Mouse (Mus musculus): ENCODE measurements around the gene Gm12216.

Gene Gm12216

DNA sequence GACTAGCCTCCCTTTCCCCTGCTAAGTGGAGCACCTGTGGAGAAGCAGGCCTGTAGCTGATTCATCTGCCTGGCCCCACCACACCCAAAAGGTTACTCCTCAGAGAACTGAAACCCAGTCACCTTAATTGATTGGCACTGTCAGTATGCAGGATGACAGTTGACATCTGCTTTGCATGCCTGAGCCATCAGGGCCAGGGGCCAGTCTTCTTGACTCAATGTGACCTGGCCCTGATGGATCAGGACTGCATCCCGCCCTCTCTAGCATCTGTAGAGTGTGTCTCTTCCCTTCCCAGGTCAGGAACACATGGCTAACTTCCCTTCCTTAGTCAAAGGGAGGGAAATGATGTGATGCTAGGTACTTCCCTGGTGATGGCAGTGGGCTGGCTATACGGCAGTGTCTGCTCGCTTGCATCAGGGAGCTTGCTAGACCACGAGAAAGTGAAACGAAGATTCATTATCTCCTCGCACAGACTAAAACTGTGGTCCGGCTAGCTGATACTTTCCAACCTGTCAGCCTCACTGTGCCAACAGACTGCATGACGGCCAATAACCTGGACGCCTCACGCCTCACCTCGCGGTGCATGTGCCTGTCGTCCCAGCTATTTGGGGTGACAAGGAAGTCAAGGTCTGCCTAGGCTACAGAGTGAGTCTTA lies 38.4 kb downstream of the Gm12216 start:
- DNase-seq = no peak

DNA sequence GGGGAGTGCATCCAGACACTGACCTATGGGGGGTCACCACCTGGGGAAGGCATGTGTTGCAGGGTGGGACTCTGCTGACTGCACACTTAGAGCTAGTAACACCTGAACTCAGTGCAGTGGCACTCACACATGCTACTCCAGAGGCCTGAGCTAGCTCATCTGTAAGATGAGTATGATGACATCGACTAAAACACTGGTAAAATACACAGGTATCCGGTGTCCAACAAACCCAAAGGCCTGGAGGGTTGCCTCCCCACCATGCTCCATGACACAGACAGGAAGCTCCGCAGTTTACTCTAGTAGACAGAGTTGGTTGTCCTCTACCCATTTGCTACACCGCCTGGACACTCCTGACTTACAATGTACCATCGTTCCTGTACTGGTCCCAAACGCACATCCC lies 39.5 kb downstream of the Gm12216 start:
- DNase-seq = no peak

DNA sequence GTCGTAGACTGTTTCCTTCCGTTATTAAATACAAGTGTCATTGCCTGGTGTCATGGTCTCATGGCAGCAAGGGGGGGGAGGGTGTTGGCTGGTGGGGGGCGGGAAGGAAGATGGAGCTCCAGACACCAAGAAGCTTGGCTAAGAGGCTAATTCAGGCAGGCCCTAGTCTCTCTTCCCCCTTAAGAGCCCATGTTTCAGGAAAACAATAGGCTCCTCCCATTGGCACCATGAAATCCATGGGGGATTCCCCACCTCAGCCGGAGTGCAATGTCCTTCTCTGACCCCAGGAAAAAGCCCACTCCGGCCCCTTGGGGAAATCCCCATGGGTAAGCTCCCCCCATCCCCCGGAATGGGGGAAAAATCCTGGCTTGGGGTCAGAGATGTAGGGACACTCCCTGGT lies 40.3 kb downstream of the Gm12216 start:
- peak; percentile 53 for DNase-seq

DNA sequence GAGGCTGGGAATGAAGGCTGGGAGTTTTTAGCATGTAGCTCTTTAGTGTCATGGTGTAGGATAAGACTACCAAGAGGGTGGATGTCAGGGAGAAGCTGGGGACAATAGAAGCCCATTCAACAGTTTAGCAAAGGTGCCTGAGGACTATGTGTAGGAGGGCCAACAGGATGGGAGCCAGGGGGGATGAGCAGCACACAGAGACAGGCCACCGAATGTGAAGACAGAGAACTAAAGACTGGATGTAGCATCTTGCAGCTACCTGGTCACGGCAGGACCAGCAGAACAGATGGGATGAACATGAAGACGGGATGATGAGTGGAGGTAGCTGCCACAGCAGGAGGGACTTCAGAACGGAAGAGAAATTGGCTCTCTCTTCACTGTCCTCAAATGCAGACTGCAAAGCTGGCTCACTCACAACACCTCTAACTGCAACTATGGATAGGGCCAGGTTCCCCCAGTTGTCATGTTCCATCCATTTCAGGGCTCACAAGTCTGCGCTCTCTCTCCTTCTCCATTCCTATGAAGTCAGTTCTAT lies 42.1 kb downstream of the Gm12216 start:
- DNase-seq = no peak

DNA sequence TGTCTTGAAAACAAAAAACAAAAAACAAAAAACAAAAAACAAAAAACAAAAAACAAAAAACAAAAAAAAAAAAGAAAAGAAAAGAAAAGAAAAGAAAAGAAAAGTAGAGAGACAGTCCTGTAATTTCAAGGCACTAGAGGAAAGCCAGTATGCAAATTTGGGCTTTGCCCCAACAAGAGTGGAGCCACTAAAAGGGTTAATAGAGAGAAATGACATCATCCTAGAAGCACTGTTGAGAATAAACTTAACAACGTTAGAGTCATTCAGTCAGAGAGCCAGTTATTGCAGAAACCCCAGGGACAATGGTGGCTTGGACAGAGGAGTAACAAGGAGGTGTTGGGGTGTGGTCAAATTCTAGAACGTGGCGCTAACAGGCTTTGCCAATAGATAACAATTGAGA lies 44.2 kb downstream of the Gm12216 start:
- no peak for DNase-seq

DNA sequence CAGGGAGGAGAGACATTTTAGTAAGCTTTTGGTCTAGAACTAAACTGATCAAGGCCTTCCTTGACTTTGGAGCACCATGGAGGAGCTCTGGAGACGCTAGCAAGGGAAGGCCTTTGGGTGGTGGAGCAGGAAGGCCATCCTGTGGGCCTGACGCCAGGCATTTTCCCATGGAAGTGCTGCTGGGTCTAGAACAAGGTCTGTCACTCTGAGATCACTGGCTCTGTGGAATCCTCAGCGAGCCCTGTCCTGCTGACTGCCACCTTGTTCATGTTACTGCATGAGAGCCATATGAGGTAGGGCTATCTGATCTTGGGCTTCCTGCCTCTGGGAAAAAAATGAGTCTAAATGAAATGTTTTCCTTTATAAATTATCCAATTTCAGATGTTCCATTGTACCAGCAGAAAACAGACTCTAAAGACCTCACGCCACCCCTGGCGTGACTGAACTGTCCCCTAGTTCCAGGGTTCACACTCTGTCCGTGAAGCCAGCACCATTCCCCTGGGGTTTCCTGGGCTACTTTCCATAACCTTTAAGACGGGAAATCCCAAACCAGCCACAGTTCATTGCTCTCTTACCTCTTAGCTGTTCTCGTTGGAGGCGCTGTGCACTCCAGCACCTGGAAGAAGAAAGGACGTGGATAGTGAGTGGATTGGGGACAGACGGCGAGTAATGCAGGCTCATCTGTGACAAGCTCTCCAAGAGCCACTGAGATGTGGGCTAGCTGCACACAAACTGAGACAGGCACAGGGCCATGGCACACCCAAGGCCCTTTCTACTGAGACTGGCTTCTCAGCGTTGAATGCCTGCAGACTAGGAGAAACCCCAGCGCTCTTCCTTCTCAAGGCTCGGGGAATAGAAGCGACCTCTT lies 45.8 kb downstream of the Gm12216 start:
- DNase-seq = peak; percentile 82

DNA sequence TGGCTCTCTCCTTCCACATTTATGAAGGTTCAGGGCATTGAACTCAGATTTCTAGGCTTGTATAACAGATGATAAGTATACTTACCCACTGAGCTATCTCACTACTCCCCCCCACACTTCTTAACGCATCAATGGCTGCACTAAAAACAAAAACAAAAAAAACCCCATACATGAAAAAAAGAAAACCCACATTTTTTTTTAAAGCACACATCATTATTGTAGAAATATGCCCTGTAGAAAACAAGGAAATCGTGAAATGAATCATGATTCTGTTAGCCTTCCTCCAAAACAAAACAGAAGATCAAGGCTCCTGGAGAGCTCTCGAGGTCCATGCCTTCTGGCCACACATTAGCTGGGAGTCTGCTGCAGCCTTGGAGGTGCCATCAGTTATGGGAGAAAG lies 47.7 kb downstream of the Gm12216 start:
- no peak for DNase-seq

DNA sequence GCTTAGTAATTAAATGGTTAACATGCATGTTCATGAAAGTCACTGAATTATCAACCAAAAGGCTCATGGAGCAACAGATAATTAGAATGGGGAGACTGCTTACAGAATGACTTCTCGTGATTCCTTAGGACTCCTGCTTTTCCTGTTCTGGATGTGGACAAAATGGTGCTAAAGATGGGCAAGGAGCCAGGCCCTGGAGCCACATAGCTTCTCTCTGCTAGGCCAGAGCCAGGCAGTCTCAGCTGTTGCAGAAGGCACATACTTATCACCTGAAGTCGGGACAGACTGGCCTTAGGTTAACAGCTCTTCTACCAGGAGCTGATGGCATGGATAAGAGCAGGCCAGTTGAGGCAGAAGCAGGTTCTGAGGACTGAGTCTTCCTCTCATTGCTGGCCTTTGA lies 48.3 kb downstream of the Gm12216 start:
- no peak for DNase-seq

DNA sequence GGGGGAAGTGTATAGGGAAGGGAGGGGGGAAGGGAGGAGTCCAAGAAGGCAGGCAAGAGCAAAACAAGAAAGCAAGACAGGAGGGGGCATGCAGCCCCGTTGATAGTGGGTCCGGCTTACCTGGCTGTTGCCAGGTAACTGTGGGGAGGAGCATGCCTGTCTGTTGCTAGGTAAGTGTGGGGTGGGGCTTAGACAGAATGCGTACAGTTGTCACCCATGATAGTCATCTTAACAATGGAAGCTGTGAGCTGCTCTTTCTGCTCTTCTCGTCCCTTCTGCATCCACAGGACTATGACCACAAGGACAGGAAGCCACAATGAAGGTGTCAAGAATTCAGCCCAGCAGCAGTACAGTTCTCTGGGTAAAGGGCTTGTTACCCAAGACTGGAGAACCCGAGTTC lies 48.9 kb downstream of the Gm12216 start:
- DNase-seq = no peak

DNA sequence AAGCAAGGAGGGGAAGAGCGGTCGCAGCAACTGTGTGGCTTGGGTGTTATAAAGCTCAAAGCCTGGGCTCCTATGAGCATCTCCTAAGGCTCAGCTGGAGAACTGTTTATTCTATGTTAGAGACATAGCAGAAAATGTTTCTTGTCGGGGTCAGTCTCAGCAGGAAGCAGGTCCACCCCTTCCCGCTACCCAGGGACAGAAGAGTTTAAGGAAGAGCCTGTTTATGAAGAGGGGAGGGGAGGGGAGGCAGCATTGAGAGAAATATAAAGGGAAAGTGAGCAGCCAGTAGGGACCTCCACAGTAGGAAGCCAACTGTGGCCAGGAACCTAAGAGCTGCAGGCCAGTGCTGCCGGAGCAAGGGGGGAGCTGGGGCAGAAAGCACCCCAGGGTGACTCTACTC lies 49.7 kb downstream of the Gm12216 start:
- no peak for DNase-seq

DNA sequence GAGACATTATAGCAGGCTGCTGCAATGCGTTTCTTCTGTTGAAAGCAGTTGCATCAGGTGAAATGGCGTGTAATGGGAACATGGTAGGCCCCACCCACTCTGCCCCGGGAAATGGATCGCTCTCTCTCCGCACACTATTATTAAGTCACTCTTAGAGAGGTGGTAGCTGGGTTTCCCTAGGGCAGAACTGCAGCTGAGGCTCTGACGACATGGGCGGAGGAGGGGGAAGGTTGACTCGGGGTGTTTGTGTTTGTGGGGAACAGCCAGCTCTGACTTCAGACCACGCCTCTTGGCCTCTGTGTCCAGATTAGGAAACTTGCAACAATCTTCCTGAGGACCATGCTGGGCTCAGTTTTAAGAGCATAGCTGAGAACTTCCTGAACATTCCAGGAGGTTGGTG lies 53.3 kb downstream of the Gm12216 start:
- peak; percentile 58 for DNase-seq

DNA sequence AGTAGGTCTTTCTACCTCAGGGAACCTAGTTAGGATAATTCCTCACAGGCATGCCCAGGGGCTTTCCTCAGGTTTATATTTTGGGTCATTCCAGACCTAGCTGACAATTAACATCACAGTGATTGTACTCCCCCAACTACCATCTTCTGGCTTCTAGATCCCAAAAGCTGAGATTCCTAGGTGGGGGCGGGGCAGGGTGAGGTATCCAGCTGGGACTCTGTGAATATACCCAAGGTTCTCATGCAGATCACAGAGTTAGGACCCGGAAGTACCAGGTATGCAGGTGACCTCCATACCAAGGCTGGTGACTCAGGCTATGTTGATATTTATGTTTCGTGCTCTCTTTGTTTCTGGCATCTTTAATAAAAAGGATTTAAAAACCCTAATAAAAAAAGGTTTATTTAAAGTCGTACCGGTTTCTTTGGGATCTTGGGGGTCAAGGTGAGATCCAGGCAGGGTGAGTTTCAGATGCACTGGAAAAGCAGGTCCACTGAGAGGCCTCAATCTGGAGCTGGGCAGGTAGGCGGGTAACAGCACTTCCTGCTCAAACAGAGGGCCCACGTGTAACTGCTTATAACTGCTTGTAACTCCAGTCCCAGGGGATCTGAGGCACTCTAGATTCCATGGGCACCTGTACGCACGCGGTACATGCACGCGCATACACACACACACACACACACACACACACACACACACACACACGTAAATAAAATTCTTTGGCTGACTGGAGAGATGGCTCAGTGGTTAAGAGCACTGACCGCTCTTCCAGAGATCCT lies 54.3 kb downstream of the Gm12216 start:
- no peak for DNase-seq

DNA sequence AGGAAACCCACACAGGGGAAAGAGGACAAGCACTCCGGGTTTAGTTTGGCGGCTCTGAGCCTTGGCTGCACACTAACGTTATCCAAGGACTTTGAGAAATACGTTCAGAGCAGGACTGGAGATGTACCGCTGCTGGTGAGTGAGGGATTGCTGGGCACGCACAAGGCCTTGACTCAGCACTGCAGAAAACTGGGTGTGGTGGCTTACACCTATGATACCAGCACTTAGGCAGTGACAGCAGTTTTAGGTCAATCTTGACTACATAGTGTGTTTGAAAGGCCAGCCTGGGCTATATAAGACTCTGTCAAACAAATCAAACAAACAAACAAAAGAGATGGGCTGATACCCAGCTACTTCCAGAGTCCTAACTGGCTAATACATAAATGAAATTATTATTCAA lies 55.6 kb downstream of the Gm12216 start:
- DNase-seq = no peak

DNA sequence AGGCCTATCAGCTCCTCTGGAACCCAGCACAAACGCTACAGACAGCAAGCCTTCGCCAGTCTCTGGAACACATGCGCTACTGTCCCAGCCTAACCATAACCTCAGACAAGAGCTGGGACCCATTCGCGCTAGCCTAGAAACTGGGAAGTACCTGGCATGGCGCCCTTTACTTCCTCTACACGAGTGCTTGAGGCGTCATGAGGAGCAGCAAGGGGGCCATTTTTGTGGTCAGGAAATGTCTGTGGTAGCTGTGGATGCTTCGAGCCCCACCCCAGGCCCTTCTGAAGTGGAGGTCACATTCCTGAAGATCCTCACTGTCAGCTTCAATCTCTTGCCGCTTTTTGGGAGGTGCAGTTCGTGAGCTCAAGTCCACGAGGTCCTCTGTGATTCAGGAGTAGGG lies 56.0 kb downstream of the Gm12216 start:
- DNase-seq = no peak

DNA sequence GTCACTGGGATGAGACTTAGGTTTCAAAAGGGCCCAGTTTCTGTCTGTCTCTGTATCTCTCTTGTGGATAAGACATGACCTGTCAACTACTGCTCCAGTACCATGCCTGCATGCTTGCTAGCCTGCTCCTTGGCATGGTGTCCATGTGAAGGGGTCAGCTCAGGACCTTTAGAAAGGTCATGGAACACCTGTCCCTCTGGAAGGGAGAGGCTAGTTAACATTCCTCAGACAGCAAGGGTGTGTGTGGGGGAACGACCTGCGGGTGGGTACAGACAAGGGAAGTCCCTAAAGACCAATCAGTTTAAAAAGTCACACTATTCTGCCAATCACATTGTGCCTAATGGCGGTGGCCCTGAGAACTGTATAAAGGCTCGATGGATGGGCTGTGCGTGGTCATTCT lies 58.1 kb downstream of the Gm12216 start:
- no peak for DNase-seq

DNA sequence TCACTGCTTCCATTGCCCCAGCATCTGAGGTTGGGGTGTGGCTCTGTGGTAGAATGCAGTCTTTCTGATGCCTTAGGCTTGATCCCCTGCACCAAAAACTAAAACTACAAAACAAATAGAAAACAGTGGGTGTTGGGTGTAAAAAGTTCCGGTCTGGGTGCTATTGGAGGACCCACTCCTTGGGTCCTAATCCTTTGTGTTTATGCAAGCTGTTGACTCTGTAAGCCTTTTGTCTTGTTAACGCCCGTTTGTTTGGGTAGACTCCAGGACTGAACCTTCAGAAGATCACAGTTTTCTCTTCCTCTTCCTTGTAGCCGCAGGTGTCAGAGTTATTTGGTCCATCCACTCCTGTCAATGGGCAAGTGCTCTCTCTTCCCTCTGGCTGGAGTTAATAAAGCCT lies 59.0 kb downstream of the Gm12216 start:
- DNase-seq = no peak

DNA sequence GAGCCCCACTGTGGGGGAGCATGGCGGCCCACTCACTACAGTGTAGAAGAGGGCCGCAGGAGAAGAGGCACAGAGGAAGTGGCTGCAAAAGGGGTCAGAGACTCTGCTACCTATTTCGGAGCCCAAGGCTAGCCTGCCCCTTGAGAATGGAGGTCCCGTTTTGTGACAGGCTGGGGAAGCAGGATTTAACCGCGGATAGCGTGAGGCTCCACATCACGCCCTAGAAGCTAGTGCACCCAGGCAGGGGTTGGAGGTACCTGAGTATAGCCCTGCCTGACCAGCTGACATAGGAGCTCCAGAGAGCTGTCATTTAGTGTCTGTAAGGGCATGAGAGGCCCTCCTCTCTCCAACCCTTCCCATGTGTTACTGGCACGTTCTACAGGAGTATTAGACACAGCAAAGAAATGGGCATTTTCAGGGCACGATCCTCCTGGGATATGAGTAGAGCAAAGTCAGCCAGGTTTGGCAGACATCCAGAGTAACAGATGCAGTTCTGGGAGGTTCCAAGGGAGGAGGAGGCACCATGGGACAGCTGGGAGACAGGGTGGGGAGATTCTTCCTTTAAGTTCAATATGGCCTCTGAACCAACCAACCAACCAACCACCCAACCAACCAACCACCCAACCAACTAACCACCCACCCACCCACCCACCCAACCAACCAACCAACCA lies 60.9 kb downstream of the Gm12216 start:
- DNase-seq = no peak

DNA sequence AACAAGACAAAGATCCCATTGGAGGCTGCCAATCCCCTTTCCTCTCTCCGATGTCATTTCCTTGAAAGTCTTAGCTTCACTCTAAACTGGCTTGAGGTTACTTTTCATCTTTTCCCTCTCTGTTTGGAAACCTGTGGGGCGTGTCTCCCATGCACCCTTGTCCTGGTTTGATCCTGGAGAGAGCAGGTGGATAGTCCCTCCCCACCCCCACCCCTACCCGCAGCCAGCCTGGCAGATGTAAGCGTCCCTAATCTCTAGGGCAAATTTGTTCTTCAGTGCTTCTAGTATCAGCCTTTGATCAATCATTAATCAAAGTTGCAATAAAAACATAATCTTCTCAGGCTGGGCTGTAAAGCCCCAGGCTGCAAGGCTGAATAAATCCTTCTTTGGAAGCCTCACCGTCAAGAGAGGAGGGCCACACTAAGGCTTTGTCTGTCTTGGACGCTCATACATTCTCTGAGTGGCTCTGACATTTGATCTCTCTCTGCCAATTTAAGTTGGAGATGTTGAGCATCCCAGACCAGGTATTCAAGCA lies 61.6 kb downstream of the Gm12216 start:
- no peak for DNase-seq

DNA sequence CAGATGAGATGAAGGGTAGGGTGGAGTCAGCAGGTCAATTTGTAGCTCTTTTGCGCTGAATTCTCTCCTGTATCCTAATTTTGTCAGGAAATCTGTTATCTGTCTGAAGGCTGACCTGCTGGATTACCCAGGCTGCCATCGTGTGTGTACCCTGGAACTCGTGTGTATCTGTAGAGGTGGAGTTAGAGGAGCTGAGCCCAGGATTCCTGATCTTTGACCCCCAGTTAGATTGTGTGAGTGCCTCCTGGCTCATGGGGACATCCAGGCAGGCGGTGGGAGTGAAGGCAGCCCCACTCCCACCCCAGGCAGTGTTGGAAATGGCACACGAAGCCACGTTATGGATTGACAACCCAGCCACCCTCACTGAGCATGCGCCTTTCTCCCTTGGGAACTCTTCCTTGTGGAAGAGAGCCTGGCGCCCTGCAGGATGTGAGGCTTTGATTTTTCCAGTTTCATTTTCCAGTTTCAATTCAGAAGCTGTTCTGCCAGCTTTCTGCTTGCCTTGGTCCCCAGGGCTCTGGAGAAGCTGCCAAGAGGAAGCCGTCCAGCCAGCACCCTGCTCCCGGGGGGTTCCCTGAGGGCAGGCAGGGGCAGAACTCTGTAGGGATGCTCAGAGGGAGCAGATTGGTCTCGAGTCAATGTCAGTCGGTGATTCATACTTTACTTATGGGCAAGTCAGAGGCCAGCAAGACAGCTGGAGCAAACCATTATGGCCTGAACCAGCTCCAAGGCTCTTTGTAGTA lies 62.5 kb downstream of the Gm12216 start:
- DNase-seq = peak; percentile 74

DNA sequence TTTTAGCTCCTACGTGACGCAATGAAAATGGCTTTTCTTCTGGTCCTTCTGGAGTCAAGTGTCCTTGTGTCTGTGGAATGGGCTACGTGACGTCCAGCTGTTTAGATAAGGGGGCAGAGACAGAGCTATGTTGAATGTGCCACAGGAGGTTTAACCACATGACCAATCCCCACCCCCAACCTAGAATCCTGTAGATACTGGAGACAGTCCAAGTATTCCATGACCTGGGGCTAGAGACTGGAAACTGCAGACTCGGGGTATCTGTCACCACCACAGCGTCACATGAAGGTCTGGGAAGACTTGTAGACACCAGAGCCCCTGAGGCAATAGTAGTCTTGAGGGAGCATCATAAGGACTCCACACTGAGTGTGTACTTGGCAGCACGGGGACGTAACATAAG lies 63.2 kb downstream of the Gm12216 start:
- DNase-seq = no peak

DNA sequence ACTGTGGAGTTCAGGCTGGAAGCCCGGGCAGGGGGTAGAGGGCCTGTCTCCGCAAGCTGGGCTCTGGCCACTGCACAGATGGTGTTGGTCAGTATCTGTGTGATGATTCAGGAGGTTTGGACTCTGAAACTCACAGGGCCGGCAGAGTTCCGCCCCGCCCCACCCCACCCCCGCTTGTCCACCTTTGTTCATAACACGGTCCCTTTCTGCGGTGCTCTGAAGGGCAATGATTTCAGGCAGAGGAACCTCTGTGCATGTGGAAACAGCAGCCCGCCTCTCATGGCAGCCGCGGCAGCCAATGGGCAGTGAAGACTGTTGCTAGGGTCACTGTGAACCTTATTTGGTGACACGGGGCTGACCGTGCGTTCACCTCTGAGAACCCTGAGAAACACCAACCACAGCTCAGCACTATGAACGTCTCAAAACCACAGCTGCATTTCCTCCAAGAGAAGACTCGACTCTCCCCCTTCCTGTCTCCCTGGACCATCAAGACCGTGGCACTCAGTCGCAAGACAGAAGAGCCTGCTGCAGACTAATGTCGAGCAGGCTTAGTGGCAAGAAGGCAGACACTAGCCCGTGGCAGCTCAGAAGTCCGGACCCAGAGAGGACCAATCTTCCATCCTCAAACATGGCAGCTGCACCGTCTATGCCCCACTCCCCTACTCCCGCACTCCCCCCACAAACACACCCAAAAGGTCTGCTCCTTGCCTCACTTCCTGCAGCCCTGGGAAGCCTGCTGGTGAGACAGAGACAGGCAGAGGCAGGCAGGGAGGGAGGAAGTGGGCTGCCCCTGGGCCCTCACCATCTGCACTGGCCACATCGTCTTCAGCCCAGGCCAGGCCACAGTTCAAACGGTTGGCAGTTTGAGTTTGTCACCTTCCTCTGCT lies 64.1 kb downstream of the Gm12216 start:
- DNase-seq = peak; percentile 65
